Mouse (Mus musculus) 3134 (cell line): ENCODE measurements around the gene Tmsb4x.

Source experiments
- DNase-seq: peaks from one replicate; pipeline ENCODE4 v3.0.0-alpha.2; 2011; ENCODE audit warnings: low spot score; ENCODE audit not compliant: insufficient read length; ENCODE audit errors: extremely low read depth

Gene Tmsb4x

DNA sequence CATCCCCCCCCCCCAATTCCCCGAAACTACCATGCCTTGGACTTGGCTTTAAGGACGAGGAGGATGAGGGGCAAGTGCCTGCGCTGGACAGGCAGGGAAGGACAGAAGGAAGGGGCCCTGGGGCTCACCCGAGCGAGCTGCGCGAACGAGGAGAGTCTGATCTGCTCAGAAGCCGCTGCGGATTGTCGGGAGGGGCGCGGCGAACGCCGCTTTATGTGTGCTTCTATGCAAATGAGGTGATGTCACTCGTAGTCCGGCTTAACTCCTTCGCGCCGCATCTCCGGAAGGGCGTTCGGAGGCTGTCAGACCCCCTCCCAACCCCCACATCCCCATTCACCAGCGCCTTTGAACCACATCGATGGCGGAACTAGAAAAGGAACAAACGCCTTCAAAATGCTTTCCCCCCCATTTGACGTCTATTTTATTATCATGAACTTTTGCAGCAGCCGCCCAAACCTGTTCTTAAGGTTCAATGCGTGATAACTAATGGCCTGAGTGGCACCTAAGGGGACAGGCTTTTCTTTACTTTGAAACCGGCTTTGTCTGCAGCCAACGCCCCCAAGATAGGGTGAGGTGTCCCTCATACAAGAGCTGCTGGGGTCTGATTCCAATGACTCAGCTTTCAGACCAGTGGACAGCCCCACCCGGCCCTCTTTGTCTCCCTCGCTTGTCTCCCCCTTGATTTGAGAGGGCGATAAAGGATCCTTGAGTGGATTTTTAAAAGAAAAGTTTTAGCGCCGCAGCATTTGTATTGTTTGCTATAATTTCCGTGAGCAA, at the start of gene Tmsb4x:
Tmsb4x (minus strand) TSS at position 338 of the 777 bp plus-strand sequence.
- DNase-seq = peak; percentile 15

DNA sequence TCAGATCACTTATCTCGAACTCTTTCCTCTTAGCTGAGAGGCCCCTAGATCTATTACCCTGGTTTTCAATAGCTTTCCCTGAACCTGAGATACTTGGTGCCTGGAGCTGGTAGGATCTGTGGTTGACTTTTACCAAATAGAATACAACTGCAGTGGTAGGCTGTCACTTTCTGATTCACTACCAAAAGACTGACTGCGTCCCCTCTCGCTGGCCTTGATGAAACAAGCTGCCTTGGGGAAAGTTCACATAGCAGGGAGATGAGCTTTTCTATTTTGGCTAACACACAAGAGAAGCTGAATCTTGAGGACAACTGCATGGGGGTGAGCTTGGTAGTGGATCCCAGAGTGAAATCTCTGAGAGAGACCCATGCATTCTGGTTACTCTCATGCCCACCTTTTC, 32.6 kb upstream of the Tmsb4x start:
- DNase-seq = no peak

DNA sequence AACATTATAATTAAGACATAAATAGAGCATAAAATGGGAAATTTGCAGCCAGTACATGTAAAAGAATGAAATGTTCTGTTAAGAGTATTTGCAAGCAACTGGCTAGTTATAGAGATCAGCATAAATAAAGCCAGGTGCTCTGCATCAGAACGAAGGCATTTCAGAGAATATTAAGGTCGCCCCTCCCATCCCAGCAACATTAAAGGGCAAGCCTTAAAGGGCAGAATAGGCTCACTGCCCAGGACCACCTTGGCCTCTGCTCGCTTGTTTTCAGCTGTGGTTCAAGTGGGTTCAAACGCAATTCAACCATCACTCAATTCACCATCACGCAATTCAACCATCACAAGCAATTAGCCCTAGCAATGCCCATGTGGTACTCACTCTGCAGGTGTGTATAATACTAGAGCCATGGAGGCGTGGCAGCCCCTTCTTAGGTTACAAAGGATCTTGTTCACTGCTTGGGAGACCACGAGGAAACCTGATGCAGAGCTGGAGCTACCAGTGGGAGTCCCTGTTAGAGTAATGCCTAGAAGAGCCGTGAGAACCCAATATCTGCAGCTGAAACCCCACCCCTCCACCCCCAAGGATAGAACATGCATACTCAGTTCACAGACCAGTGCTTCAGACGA, 30.3 kb upstream of the Tmsb4x start:
- no peak for DNase-seq

DNA sequence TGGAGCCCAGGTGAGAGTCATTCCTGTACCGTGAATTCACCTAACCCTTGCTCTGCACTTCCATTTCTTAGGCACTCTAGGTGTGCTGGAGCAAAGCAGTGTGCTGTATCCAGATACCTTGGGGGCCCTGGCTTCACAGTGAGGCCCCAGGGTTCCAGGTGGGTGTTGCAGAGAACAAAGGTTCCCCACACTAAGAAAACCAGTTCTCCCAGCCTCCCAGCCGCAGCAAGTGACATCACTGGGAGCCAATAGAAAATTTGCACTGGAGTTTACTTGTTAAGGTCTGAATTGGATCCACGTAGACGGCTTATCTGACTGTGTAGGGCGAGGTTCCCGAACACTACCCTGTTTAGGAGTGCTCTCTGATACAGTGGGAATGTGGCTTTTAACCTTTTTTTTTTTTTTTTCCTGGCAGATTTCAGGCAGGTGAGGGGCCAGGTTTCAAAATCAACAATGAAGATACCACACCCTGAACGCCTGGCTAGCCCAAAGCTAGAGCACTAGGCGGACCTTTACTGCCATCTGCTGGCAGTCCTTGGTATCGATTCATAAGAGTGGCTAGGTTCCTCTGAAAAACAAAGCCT, 24.1 kb upstream of the Tmsb4x start:
- DNase-seq = no peak

DNA sequence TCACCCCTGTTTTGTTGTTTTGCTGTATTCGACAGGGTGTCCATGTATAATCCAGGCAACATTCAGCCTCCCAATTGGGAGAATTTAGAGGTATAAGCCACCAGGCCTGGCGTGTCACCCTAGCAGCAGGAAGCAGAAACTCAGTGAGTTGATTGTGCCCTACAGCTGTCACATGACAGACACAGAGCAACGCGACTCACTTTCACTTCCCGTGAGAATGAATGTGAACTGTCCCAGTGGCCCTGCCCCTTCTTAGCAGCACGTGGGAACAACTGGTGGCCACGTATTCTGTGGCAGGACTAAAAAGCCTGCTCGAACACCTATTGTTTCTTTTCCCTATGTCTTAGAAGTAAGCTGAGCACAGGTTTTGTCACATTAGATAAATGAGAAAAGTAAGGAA, 22.0 kb upstream of the Tmsb4x start:
- no peak for DNase-seq

DNA sequence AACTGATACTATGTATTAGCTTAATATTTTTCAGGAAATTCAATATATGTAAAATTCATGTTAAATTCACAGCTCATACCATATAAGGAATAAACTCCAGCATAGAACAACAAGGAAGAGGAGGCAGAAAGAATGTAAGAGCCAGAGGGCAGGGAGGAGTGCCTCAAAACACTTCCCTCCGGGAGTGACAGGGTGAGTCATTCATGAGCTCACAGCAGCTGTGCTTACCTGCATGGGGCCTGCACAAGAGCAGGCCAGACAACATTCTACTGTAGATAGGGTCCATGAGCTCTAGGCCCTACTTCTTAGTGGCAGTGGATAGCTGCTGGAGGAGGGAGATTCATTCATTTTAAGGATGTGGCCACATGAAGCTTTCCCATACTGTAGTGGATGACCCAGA, 20.7 kb upstream of the Tmsb4x start:
- DNase-seq = no peak

DNA sequence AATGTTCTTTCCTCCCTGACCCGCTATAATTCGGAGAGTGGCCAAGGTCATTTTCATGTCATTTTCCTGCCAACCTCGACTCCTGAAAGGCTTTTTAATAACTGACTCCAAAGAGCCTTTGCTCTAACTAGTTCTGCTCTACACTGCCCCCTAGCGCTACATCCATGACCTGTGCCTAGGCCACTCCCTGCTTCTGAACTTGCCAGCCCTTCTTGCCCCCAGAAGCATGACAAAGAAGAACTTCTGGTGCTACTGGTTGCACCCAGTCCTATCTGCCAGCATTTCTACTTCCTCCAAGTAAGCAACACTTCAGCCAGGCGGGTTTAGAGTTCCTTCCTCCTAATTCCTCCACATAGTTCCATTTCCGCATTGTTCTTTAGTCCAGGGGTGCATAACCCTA, 20.1 kb upstream of the Tmsb4x start:
- no peak for DNase-seq

DNA sequence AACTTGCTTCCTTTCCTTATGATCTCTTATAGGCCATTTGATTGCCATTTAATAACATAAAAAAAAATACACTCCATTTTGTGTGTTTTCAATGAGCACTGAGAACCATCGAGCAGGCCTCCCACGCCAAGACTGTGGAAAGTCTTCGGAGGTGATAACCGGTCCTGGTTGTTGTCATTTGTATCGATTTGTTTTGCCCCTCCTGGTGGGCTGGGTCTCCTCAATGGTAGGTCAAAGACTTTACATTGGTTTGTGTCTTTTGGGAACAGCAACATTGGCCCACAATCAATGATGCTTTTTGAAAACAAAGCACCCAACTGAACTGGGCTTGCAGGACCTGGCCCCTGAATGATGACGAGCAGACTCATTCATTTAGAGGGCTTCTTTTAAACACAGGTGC, 18.6 kb upstream of the Tmsb4x start:
- no peak for DNase-seq

DNA sequence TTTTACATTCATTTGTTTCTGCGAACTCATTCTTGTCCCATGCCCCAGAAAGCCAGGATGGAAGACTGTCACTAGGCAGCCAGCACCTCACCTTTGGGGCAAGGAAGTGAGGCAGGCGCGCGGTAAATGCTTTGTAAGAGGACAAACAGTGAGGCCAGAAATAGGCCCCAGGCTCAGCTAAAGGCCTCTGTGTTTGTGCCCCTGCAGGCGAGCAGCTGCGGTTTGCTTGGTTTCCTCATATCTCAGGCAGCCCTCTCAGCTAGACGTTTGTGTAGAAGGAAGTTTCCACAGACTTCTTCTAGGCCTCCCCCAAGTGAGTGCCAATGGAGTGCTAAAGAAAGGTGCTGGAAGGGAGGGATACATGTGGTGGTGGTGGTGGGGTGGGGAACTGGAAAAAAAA, 18.0 kb upstream of the Tmsb4x start:
- no peak for DNase-seq

DNA sequence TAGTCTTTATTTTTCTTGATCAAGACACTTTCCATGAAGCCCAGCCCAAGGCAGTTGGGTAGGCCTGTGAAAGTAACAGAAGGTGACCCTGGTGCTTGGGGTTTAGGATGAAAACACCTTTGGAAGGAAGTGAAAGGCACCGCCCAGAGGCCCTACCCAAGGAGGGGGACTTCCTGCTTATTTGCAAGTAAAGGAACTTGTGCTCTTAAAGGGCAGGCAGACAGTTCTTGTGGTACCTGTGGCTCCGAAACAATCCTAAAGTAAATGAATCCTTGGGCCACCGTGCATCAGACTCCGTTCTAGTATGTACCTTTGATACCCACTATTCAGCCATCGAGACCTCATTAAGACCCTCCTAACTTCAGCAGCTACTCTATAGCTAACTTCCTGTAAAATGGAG, 17.5 kb upstream of the Tmsb4x start:
- DNase-seq = no peak

DNA sequence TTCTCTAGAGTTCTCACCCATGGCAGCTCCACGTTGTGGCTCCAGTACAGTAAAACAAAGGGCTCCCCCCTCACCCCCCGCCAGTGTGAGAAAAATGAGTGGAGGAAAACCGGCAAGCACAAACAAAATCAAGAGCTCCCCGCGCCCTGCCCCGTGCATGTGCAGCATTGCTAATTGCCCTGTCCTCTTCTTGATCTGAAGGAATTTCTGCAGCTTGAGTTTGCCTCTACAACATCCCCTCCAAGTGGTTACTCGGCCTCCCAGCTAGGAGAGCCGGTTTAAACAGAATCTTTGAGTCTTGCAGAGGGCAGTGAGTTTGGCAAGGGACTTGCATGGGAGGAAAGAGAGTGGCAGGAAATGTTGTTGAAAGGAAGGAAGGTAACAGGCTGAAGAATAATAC, 3.6 kb upstream of the Tmsb4x start:
- DNase-seq = no peak

DNA sequence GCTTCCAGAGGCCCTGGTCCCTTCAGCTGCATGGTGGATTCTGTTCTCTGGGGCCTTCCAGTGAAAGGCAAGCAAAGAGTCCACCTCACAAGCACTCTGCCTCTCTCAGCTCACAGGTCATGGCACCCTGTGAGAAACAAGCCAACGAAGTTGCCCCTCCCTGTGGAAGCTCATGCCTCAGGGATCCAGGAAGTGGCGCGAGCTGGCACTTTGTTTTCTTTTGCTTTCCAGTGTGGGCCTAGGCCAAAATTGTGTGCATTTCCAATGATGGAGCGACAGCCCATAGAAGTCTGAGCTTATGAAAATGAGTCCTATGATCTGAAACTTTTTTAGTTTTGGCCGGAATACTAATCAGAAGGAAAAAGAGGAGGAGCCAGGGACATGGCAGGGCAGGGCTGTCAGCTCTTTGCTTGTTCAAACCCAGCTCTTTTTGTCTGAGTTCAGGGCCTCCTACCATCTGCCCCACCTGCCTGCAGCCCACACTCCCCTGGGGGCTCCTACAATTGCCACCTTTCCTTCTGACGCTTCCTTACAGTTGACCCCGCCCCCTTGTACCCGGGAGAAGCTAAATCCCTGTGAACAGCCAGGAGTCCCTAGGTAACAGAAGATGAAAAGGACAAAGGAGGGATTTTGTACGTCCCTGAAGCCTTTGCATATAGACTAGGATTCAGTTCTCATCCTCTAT, 2.9 kb upstream of the Tmsb4x start:
- DNase-seq = no peak

DNA sequence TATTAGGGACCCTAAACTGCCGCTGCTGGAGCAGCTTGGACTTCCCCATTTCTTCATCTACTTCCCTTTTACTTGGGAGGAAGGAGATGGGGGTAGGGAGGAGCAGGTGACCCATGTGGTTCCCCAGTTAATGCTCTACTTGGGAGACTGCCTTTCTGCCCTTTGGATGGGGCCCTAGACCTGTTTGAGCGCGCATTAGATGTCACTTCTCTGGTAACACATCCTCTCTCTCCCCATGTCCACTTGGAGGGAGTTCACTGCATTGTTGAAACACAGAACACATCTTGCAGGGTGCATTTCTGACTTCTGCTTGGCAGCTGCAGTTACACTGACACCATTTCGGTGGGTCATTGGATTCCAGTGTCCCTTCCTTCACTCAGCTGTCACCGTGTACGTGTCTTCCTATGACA, 1.2 kb upstream of the Tmsb4x start:
- no peak for DNase-seq

DNA sequence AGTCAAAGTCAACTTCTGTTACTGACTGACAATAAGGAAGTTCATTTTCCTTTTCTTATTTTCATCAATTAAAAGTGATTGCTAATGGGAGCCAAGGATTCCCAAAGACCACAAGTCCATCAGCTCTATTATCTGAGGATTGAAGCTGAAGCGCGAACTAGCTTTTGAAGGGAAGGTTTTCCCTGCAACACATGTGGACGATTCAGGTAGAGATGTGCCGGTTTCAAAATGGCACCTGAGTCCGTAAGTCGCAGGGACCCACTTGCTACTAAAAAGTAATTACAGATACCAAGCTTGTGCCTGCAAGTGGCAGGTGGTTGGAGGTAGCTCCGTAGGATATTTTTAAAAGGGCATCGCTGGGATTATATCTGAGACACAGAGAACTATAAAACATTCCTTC, 713 bp upstream of the Tmsb4x start:
- no peak for DNase-seq

DNA sequence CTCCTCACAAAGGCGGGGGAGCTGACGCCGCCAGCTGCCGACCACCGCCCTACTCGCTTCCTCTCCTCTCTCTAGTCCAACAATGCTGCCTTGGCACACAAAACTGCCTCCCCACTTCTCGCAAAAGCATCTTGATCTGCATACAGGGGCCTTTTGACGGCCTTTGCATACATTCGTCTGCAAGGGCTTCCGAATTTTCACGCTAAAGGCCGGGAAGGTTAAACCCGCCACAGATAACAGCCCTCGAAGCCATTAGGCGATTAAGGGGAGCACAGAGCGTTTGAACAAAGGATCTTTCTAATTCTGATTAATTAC, 652 bp downstream of the Tmsb4x start:
- no peak for DNase-seq

DNA sequence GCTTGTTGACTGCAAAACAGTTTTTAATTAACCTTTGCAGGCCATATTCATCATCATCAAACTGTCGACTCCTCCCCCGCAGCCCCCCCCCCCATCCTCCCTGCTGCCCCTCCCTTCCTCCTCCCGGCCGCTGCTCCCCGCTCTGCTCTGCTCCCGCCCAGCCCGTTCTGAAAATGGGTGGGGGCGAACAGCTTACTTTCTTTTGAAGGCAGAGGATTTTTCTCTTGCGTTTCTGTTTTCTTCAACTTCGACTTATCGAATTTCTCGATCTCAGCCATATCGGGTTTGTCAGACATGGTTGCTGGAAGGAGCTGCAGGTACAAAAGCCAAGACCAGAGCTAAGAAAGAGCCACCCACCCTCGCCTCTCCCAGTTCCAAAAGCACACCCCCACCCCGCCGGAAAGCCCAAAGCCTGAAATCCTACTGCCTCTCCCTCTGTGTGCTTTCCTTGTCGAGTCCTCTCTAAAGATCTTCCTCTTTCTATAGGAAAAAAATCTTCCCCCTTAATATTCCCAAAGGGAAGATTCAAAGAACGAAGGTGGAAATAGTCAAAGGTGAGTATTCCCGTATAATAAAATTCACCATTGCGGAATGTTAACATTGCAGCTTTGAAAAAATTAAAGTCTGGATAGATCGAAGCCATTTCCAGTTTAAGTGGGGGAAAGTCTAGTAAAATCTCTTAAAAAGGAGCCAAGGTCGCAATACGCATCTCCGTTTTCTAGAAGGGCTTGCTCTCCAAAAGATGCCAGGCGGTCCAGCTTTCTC, 1.2 kb downstream of the Tmsb4x start:
- no peak for DNase-seq

DNA sequence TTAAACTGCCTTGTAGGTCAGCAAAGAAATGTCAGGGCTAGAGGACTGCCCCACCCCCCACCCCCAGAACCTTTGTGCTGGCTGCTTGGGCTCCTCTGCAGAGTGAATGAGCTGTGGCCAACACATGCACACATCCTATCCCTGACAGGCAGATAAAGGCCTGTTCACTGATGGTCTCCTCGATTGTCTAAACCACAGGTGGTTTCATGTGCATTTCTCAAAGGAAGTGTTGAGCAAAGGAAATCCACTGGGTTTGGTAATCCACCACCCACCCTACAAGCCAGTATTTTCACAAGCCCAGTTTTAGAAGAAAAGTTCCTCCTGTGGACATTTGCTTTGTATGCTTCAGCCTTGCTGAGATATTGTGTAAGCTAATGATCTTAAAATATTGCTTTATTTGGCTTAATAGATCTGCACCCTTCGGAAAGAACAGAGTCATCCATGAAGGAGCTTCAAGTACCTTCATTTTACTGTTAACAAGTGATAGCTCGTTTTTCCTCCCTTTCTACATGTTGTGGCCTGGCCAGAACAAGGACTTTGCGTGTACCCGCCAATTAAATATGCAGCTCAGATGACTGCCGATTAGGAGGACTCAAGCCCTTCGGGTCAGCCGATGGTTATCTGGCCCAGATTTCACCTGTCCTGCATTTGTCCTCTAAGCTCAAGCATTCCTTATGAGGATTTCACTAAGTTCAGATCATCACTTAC, 3.1 kb downstream of the Tmsb4x start:
- no peak for DNase-seq

DNA sequence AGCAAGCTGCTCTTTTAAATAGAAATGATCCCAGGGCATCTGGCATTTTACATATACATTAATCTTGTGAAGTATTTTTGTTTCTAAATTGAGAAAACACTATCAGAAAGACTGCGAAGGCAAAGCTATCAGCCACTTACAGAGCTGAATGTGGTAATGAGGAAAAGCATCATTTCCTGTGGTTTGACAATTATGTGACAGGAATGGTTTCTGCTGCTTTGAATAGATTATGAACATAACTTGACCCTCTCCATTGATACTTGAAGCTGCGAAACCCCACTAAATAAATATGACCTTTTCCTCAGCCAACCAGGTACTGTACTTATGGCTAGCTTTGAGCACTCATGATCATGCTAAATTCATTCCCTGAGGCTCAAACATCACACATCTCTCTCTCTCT, 7.8 kb downstream of the Tmsb4x start:
- no peak for DNase-seq

DNA sequence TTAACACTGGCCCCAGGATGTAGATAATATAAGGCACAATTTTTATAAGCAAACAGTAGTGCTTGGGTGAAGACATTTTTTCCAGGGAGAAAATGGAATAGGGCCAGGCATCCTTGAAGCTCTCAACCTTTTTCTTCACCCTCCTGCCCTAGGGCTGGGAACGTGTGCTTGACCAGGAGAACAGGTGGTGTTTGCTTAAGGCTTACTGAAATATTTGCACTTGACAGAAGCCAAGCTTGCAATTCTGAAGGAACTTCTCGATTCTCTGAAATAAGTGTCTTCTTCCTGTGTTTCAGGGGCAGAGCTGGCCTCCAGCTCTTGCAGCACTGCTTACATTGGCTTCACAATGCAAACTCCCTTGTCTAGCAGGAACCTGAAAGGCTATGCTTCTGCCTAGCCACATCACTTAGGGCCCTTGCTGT, 13.9 kb downstream of the Tmsb4x start:
- no peak for DNase-seq

DNA sequence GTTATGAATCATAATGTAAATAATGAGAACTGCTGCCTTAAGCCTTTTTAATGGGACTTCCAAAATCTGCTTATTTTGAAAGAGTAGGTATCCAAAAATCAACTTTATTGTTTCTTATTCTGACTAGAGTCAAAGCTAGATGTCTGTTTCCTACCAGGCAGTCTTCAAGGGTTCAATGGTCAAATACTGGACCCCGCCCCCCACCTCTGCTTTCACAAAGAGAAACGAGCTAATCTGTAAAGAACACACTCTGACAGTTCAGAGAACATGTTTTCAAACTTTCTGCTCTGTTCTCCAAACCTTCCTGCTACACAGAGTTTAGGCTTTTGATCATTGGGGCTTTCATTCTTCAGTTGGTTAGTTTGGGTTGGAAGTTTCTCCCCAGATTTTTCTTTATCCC, 22.8 kb downstream of the Tmsb4x start:
- DNase-seq = no peak
